Mouse (Mus musculus): ENCODE results near the gene Wbp2. TPM values are rescaled to one million over a fixed set of nuclear protein-coding genes. Genes with fewer than 3 reads are reported as not detected.

Wbp2 gene
- polyA plus RNA-seq, 1 experiment from 2014 or later, result 164 TPM

- peak; percentile 24 for DNase-seq (ENCODE audit: low spot score)
- ATAC-seq (ENCODE audit: low FRiP score), result no peak
- H3K27ac ChIP-seq, result no peak overlapping the region
Measured at GRCm38 (mm10) chr11:116104006-116104646, 17.3 kb upstream of the Wbp2 start.

GRCm38 (mm10) chr11:116103572-116103971, 16.8 kb upstream of the Wbp2 start:
- Histone ChIP-seq H3K9ac (no peak overlapping the region), H3K4me3 (replicated peaks; ENCODE audit: low read length) (no peak overlapping the region), H3K36me3 (replicated peaks; ENCODE audit: control insufficient read depth, insufficient read depth) (no peaks in the 10 kb centered on the region), H3K4me1 (replicated peaks; ENCODE audit: control insufficient read depth, insufficient read depth, low read length) (peaks cover 27% of the 10 kb centered on the region), H3K27ac (0 out of 2 replicates have a peak overlapping the region, but pooled peaks have one; percentile 3), H3K9me3 (ENCODE audit: control insufficient read depth, low read length) (no peaks in the 10 kb centered on the region), H3K4me2 (replicated peaks) (no peak overlapping the region), H3K27me3 (ENCODE audit: control insufficient read depth, insufficient read depth, low read length) (peaks cover 32% of the 10 kb centered on the region)
- DNase-seq (ENCODE audit: low spot score) (no peak), ATAC-seq (ENCODE audit: low FRiP score) (no peak)
- 81% methylated on average over 12 of the region's 12 CpGs for WGBS

More at GRCm38 (mm10) chr11:116104006-116104646, 17.3 kb upstream of the Wbp2 start:
- Histone ChIP-seq H3K4me3 (replicated peaks; ENCODE audit: low read length) (no peak overlapping the region), H3K27me3 (ENCODE audit: control insufficient read depth, insufficient read depth, low read length) (peaks cover 38% of the 10 kb centered on the region), H3K36me3 (replicated peaks; ENCODE audit: control insufficient read depth, insufficient read depth) (no peaks in the 10 kb centered on the region), H3K9me3 (ENCODE audit: control insufficient read depth, low read length) (no peaks in the 10 kb centered on the region), H3K4me1 (replicated peaks; ENCODE audit: control insufficient read depth, insufficient read depth, low read length) (peaks cover 30% of the 10 kb centered on the region), H3K9ac (peak overlapping the region; percentile 16; the same call in 1 of the 2 replicates), H3K4me2 (replicated peaks) (no peak overlapping the region)
- WGBS, result 37% methylated on average over 14 of the region's 14 CpGs

- no peak for DNase-seq (ENCODE audit: low spot score)
- Histone ChIP-seq H3K4me3 (replicated peaks; ENCODE audit: low read length) (no peak overlapping the region), H3K4me1 (replicated peaks; ENCODE audit: control insufficient read depth, insufficient read depth, low read length) (peaks cover 24% of the 10 kb centered on the region), H3K27me3 (ENCODE audit: control insufficient read depth, insufficient read depth, low read length) (peaks cover 21% of the 10 kb centered on the region), H3K4me2 (replicated peaks) (no peak overlapping the region), H3K9me3 (ENCODE audit: control insufficient read depth, low read length) (no peaks in the 10 kb centered on the region), H3K9ac (no peak overlapping the region), H3K36me3 (replicated peaks; ENCODE audit: control insufficient read depth, insufficient read depth) (no peaks in the 10 kb centered on the region), H3K27ac (peak overlapping the region; percentile 76)
- ATAC-seq (ENCODE audit: low FRiP score), result no peak
- WGBS, result 45% methylated on average over 3 of the region's 4 CpGs
Measured at GRCm38 (mm10) chr11:116102472-116102871, 15.7 kb upstream of the Wbp2 start.

GRCm38 (mm10) chr11:116101931-116102381, 15.2 kb upstream of the Wbp2 start:
- 32% methylated on average over 11 of the region's 11 CpGs for WGBS
- no peak overlapping the region for H3K4me3 ChIP-seq (replicated peaks; ENCODE audit: low read length)
- H3K4me1 ChIP-seq (replicated peaks; ENCODE audit: control insufficient read depth, insufficient read depth, low read length), result peaks cover 19% of the 10 kb centered on the region
- H3K4me2 ChIP-seq (replicated peaks), result no peak overlapping the region
- ATAC-seq (ENCODE audit: low FRiP score) (peak; percentile 78), DNase-seq (ENCODE audit: low spot score) (peak; percentile 57)
- H3K36me3 ChIP-seq (replicated peaks; ENCODE audit: control insufficient read depth, insufficient read depth), result no peaks in the 10 kb centered on the region
- H3K9me3 ChIP-seq (ENCODE audit: control insufficient read depth, low read length), result no peaks in the 10 kb centered on the region
- no peak overlapping the region for H3K9ac ChIP-seq
- peak overlapping the region; percentile 76 for H3K27ac ChIP-seq
- peaks cover 16% of the 10 kb centered on the region for H3K27me3 ChIP-seq (ENCODE audit: control insufficient read depth, insufficient read depth, low read length)

GRCm38 (mm10) chr11:116100839-116101238, 14.0 kb upstream of the Wbp2 start:
- 84% methylated on average over 7 of the region's 7 CpGs for WGBS
- ATAC-seq (ENCODE audit: low FRiP score) (no peak), DNase-seq (ENCODE audit: low spot score) (no peak)

GRCm38 (mm10) chr11:116100385-116100784, 13.6 kb upstream of the Wbp2 start:
- DNase-seq (ENCODE audit: low spot score), result no peak
- WGBS, result 87% methylated on average over 6 of the region's 6 CpGs

More at GRCm38 (mm10) chr11:116100839-116101238, 14.0 kb upstream of the Wbp2 start:
- Histone ChIP-seq H3K4me3 (replicated peaks; ENCODE audit: low read length) (no peak overlapping the region), H3K27me3 (ENCODE audit: control insufficient read depth, insufficient read depth, low read length) (peaks cover 5% of the 10 kb centered on the region; the same call in 1 of the 2 replicates), H3K9ac (no peak overlapping the region), H3K4me1 (replicated peaks; ENCODE audit: control insufficient read depth, insufficient read depth, low read length) (peaks cover 13% of the 10 kb centered on the region), H3K36me3 (replicated peaks; ENCODE audit: control insufficient read depth, insufficient read depth) (no peaks in the 10 kb centered on the region), H3K4me2 (replicated peaks) (no peak overlapping the region), H3K27ac (peak overlapping the region; percentile 76; the same call in 1 of the 2 replicates), H3K9me3 (ENCODE audit: control insufficient read depth, low read length) (no peaks in the 10 kb centered on the region)

GRCm38 (mm10) chr11:116099462-116099861, 12.7 kb upstream of the Wbp2 start:
- Histone ChIP-seq H3K4me2 (replicated peaks) (no peak overlapping the region), H3K27ac (no peak overlapping the region), H3K27me3 (ENCODE audit: control insufficient read depth, insufficient read depth, low read length) (no peaks in the 10 kb centered on the region), H3K4me1 (replicated peaks; ENCODE audit: control insufficient read depth, insufficient read depth, low read length) (peaks cover 10% of the 10 kb centered on the region), H3K36me3 (replicated peaks; ENCODE audit: control insufficient read depth, insufficient read depth) (no peaks in the 10 kb centered on the region), H3K9me3 (ENCODE audit: control insufficient read depth, low read length) (no peaks in the 10 kb centered on the region), H3K4me3 (replicated peaks; ENCODE audit: low read length) (no peak overlapping the region), H3K9ac (no peak overlapping the region)
- DNase-seq (ENCODE audit: low spot score) (no peak), ATAC-seq (ENCODE audit: low FRiP score) (no peak)
- WGBS, result 82% methylated on average over 6 of the region's 6 CpGs

More at GRCm38 (mm10) chr11:116100385-116100784, 13.6 kb upstream of the Wbp2 start:
- no peaks in the 10 kb centered on the region for H3K36me3 ChIP-seq (replicated peaks; ENCODE audit: control insufficient read depth, insufficient read depth)
- H3K4me1 ChIP-seq (replicated peaks; ENCODE audit: control insufficient read depth, insufficient read depth, low read length), result peaks cover 12% of the 10 kb centered on the region
- no peaks in the 10 kb centered on the region for H3K9me3 ChIP-seq (ENCODE audit: control insufficient read depth, low read length)
- H3K4me3 ChIP-seq (replicated peaks; ENCODE audit: low read length), result no peak overlapping the region
- no peak overlapping the region for H3K9ac ChIP-seq
- H3K4me2 ChIP-seq (replicated peaks), result no peak overlapping the region
- H3K27me3 ChIP-seq (ENCODE audit: control insufficient read depth, insufficient read depth, low read length), result peaks cover under 1% of the 10 kb centered on the region; the same call in 1 of the 2 replicates
- H3K27ac ChIP-seq, result no peak overlapping the region
- ATAC-seq (ENCODE audit: low FRiP score), result no peak

GRCm38 (mm10) chr11:116098711-116099460, 12.1 kb upstream of the Wbp2 start:
- 80% methylated on average over 14 of the region's 14 CpGs for WGBS

More at GRCm38 (mm10) chr11:116098711-116099460, 12.1 kb upstream of the Wbp2 start:
- peaks cover 4% of the 10 kb centered on the region for H3K4me1 ChIP-seq (replicated peaks; ENCODE audit: control insufficient read depth, insufficient read depth, low read length)
- H3K27ac ChIP-seq, result no peak overlapping the region
- H3K9ac ChIP-seq, result no peak overlapping the region
- ATAC-seq (ENCODE audit: low FRiP score), result no peak
- no peak overlapping the region for H3K4me3 ChIP-seq (replicated peaks; ENCODE audit: low read length)
- no peaks in the 10 kb centered on the region for H3K36me3 ChIP-seq (replicated peaks; ENCODE audit: control insufficient read depth, insufficient read depth)
- no peak overlapping the region for H3K4me2 ChIP-seq (replicated peaks)
- no peak for DNase-seq (ENCODE audit: low spot score)
- H3K9me3 ChIP-seq (ENCODE audit: control insufficient read depth, low read length), result no peaks in the 10 kb centered on the region
- H3K27me3 ChIP-seq (ENCODE audit: control insufficient read depth, insufficient read depth, low read length), result no peaks in the 10 kb centered on the region

Data from hindbrain, embryonic 14.5 days (tissue).